Mouse (Mus musculus) adrenal gland, adult (tissue): Measurements from ENCODE around the gene Wdhd1.

Source experiments
- DNase-seq, 2 experiments: peaks; one replicate each; pipeline ENCODE4 v3.0.0; 2022 to 2023; ENCODE audit warnings: low spot score in 1 of 2; ENCODE audit not compliant: inconsistent age in 2 of 2

Gene Wdhd1

DNA sequence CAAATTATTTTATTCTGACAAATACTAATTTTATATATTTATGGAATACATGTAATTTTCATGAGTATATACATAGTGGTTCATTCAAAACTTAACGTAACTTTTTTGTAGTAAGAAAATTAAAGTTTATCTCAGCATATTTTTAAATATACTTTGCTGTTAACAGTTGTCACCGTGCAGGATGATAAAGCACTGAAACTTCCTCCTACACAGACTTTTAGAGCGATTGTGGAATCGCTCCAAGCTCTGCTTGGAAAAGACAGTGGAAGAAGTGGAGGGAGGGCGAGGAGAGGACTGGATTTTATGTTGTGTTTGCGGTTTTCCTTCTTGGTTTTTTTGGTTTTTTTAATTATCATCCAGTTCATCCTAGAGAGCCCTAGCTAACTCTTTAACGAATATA, 6.9 kb upstream of the Wdhd1 start:
- DNase-seq: no peak

DNA sequence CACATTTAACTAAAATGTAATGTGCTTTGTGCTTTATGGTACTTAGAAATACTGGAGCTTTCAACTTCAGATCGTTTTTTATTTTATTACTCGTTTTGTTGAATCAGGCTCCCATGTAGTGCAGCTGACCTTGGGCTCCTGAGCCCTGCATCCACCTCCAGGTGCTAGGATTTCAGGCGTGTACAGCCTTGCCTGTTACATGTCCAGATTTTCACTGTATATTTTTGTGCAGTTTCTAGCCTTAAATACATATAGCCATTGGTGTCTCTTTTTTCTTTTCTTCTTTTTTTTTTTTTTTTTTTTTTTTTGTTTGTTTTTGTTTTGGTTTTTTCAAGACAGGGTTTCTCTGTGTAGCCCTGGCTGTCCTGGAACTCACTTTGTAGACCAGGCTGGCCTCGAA, 4.9 kb upstream of the Wdhd1 start:
- no peak for DNase-seq

DNA sequence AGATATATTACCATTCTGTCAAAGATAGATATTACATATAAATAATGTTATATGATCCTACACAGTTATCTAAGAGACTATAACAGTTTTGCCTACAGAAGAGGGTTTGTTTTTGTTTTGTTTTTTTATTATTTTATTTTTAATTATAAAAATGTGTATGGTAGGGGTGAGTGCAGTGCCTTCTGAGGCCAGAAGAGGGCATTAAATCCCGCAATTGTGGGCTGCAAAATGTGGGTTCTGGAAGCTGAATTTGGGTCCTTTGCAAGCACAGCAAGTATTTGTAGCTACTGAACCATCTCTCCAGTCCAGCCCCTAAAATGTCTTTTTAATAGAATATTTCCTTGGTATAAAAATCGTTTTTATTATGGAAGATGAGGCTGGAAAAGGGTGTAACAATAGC, 2.4 kb upstream of the Wdhd1 start:
- DNase-seq: no peak

DNA sequence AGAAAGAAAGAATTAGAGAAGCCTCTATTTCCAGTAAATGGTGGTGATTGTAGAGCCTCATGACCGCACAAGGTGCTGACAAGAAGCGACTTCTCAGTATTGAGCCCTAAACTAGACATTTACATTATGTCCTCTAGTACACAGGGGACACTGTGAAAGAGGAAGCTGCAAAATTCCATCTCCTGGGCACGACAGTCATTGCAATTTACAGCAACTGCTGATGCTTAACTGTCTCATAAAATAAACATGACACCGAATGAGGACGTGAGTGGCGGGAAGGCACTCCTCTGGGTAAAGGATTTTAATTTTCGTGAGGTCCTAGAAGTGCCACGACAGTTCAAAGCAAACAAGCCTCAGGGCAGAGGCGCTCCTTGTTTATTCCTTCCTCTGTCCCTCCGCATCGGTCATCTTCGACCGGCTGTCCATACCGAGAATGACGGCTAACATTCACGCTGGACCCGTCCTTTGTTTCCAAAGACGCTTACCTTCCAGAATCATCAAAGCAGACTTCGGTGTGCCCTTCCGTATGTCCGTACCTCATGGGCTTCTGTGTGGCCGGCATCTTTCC, 537 bp downstream of the Wdhd1 start:
- DNase-seq: no peak

DNA sequence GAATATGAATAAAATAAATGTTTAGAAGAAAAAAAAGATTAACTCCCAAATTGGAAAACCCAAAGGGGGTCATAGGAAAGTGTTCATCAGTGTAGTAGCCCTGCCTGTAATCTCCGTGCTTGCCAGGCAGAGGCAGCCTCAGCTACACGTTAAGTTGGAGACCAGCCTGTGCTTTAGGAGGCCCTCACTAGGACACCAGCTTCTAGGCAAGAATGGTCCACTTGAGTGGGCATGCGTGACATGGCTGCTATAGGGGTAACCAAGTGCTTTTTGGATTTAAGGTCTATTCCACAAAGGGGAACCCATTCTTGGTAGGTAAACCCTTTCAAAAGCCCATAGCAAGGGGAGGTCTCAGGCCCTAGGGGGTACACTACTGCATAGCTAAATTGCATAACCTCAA, 1.2 kb downstream of the Wdhd1 start:
- DNase-seq: no peak

DNA sequence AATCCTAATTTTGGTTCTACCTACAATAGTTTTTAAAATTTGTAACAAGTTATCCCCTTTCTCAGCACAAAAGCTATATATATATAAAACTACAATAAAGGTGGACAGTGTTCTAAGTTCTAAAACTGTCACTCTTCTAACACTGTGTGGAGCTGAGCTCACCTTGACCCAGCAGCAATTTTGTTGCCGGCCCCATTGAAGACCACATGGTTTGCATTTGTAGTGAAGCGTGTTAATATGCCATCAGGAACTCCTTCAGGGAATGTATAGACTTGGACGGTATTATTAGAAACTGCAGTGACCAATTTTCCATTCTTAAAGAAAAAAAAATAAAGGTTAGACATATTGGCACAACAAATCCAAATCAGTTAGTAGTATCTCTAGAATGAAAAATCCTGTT, 2.9 kb downstream of the Wdhd1 start:
- DNase-seq: no peak

DNA sequence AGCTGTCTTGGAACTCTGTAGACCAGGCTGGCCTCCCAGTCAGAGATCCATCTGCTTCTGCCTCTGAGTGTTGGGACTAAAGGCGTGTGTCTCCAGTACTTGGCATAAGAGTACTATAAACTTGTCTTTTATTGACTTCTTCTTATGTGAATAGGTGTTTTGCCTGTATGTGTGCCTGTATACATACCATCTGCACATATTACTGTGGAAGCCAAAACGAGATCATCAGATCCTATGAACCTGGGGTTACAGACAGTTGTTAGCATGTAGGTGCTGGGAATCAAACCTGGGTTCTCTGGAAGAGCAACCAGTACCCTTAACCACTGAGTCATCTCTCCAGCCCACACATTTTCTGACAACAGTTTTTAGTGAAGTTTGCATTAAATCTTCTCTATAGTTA, 7.0 kb downstream of the Wdhd1 start:
- no peak for DNase-seq

DNA sequence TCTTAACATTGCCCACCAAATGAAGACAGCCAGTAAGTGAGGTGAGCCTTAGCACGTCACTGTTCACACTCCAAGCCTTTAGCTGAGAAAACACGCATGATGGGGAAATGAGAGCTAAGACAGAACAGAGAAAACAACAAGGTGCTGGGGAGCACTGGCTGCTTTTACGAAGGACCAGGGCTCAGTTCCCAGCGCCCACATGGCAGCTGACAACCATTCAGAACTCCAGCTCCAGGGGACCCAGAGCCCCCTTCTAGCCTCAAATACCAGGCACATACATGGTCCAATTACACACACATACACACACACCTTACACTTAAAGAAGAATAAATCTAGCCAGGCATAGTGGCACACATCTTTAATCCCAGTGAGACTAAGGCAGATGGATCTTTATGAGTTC, 7.6 kb downstream of the Wdhd1 start:
- no peak for DNase-seq

DNA sequence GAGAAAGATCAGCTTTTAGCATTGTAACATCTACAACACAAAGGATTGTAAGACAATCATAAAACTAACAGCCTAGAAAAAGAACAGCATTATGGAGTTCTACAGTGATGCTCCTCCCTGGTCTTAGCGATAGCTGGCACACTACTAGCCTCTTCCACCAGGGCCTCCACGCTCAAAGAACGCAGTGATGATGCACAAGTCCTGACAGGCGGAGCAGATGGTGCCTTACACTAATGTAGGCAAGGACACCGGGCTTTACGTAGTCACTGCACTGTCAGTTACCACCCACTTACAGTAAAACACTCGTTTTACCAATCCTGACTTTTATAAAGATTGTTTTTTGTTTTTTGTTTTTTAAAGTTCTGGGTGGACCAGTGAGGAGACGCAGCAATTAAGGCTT, 10.8 kb downstream of the Wdhd1 start:
- DNase-seq: no peak

DNA sequence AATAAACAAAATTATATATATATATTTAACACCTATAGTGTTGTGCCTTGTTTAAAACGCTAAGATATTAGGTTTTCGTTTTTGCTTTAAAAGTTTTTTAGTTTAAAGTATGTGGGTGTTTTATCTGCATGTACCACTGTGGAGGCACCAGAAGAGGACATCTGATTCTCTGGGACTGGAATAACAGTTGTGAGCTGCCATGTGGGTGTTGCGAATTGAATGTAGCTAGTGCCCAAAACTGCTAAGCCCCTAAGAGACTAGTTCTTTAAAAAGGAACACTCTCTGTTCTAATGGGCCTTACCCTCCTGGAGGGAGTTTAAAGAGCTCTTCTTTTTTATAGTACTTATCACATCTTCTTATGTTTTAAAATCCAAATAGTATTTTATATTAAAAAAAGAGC, 11.8 kb downstream of the Wdhd1 start:
- no peak for DNase-seq

DNA sequence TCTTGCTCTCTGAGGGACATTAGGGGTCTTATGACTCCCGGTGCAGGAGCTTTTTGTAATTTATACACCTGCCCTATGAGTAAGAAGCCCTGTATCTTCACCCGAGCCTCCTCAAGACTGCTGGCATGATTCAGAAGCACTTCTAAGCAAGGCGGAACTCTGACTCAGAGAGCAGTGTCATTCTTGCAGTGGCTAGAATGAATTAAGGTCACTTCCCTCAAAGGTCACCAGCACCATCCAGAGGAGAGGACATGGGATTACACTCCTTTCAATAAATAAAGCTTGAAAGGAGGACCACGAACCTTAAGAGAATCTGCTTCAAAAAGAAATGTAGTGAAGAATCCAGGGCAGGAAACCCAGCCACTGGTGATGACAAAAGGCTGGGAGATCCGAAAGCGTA, 26.8 kb downstream of the Wdhd1 start:
- DNase-seq: peak; percentile 65 to 87

DNA sequence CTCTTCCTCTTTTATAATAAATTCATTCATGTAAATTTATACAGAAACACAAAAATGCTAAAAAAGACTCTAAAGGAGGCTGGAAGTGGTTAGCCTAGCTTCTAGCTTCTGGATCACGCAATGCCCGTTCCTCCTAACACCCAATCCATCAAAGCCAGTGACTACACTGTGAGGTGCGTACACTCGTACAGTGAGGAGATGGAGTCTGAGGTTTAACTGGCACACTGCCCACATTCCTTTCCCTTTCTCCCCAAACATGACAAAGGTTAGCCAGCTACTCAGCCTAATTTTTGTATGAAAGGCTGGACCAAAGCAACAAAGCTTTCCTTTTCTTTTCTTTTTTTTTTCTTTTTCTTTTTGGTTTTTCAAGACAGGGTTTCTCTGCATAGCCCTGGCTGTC, 33.9 kb downstream of the Wdhd1 start:
- DNase-seq: peak; percentile 20 to 44

DNA sequence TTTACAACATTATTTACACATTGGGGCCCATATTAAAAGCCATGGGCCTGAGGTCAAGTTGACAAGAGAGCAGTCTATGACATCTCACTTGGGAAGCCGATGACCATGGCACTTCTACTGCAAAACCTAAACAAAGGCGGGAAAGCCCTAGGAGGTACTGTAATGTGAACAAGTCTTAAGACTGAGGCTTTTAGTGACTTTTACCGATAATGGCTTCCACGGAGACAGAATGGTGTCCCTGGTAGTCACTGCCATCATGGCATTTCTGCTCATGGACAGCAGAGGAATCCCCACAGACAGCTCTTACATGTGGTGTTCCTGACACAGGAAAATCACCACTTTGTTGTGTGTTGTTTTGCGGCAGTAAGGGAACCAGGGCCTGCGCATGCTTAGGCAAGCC, 35.6 kb downstream of the Wdhd1 start:
- DNase-seq: no peak

DNA sequence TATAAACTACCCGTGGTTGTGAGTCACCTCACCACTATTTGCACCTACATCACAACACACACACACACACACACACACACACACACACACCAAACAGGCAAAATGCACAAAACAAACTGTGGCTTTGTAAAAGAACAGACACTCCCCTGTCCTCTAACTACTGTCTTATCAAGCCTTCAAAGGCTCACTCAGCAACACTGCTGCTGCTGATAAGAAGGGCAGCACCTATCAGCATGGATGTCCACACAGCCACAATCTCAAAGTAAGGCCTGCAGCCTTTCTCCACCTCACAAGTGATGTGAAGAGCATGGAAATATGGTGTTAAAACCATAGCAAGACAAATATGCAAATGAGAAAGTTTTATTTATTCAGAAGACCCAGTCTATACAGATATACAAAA, 36.1 kb downstream of the Wdhd1 start:
- no peak for DNase-seq

DNA sequence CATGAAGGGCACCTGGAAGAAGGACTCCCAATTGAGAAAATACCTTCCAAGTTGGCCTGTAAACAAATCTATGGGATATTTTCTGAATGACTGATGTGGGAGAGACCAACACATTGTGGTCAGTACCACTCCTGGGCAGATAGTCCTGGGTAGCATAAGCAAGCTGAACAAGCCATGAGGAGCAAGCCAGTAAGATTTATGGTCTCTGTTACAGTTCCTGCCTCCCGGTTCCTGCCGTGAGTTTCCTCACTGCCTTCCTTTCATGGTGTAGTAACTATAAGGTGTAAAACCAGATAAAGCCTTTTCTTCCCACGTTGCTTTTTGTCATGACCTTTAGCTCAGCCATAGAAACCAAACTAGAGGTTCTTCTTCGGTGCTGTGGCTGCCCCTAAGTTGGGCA, 39.4 kb downstream of the Wdhd1 start:
- no peak for DNase-seq

DNA sequence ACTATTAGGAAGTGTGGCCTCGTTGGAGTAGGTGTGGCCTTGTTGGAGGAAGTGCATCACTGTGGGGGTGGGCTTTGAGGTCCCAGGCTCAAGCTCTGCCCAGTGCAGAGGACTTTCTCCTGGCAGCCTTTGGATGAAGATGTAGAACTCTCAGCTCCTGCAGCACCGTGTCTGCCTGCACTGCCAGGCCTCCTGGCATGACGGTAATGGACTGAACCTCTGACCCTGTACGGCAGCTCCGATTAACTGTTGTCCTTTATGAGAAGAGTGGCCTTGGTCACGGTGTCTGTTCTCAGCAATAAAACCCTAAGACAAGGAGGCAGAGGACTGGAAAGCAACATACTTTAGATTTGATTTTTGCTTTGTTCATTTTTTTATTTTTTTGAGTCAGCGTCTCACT, 40.2 kb downstream of the Wdhd1 start:
- no peak for DNase-seq

DNA sequence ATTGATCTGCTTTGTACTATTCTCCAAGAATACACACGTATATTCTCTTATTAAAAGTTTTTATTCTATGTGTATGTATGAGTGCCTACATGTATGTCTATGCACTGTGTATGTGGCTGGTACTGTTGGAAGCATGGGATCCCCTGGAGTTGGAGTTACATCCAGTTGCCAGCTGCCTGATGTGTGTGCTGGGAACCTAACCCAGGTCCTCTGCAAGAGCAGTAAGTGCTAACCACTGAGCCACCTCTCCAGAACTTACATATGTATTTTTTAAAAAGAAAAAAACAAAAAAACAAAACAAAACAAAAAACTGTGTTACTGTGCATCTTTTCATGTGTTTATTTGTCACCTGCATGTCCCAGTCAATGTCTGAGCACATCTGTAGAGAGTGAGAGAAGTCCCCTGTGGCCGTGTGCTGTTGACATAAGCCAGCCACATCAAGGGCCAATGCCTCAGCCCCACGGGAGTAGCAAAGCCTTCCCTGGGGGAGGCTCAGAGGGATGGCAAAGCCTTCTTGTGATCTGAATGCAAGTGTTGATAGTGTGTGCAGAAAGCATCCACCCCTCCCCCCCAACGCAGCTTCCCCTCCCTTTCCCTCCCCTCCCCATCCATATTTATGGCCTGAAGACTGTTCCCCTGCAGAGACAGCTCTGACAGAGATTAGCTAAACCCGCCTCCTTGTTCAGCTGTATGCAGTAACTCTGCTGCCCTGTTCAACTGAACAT, 42.0 kb downstream of the Wdhd1 start:
- no peak for DNase-seq

DNA sequence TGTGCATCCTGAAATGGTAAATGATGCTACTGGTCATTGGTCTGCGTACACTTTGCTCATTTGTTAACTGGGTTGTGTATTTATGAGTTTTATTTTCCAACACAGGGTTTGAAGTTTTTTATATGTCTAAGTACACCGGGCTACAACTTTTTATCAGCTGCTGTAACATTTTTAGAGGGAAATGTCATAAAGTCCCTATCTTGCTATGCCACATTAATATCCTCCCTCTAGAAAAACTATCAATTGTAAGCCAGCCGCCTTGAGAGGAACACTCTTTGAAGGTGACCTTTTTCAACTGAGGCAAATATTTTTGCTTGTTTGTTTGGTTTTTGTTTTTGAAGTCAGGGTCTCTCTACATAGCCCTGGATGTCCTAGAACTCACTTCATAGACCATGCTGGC, 42.6 kb downstream of the Wdhd1 start:
- DNase-seq: no peak

DNA sequence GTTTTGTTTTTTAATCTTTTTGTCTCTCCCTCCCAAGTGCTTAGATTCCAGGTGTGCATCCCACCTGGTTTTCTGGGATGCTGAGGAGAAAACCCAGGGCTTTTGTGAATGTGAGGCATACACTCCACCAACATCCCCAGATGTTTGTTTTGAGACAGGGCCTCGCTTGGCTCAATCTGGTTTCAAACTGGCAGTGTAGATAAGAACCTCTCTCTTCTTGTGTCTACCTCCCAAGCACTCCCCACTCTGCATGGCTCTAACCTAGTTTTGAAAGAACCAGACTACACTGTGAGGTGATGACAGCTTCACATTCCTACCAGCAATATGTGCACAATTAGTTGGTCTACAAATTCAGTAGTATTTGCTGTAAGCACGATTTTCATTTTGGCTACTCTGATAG, 43.1 kb downstream of the Wdhd1 start:
- no peak for DNase-seq

DNA sequence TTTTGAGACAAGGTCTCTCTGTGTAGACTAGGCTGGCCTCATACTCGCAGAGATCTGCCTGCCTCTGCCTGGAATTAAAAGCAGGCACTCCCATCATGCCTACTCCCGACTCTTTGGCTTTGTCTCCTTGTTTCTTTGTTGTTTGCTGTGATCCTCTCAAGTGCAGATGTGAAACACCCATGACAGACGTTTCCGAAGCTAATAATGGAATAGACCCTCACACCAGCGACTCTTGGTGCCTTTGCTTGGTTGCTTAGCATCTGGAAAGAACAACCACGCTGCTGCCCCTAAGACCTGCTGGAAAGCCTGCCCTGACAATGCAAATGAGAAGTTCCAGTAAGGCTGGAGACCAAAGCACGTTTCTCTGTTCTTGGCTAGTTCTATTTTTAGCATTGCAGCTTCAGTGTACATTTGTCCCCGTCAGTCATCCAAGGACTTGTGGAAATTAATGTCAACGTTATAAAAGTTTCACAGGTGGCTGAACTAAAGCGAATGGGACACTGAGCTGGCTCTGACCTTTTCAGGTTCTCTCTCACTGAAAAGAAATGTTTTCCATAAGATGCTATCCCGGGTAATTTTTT, 46.8 kb downstream of the Wdhd1 start:
- DNase-seq: no peak

DNA sequence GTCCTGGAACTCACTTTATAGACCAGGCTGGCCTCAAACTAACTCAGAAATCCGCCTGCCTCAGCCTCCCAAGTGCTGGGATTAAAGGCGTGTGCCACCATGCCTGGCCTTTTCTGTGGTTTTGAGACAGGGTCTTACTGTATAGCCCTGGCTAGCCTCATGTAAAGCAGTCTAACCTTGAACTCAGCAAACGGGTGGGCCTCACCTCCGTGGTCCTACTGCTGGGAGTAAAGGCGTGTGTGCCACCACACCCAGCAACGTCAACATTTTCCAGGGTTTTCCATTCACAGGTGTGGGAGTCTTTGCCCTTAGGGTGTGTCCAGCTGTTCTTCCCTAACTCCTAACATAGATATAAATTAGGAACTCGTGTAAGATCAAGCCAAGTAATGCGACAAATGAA, 50.7 kb downstream of the Wdhd1 start:
- DNase-seq: no peak

DNA sequence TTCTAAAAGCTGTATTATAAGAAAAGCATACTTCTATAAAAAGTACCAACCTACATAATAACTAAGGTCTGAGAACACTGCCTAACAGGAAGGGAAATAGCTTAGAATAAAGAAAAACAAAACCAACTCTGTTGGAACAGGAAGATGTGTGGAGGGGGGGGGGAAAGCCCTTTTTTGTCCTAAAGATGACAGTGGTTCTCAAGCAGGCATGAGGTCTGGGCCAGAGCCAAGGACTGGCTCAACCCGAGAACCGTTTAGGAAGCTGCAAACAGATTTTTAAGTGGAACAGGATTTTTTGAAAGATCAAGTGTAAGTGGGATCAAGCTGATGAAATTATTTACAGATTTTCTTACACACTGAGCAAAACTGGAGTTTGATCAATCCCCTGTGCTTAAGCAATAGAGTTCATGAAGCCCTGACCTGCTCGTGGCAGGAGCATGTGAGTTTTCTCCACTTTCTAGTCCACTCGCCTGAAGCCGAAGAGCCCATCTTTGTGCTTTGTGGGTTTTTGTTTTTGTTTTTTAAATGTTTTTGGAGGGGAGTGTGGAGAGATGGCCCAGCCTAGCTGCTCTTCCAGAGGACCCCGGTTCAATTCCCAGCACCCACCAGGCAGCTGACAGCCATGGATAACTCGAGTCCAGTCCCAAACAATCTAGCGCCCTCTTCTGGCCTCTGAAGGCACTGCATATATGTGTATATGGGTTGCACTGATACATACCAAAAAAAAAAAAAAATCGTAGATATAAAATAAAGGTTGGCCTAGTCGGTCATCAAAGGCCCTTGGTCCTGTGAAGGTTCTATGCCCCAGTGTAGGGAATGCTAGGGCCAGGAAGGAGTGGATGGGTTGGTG, 52.0 kb downstream of the Wdhd1 start:
- no peak for DNase-seq
